Mouse (Mus musculus) testis, adult 2 months (tissue): Measurements from ENCODE around the gene Zkscan17. TPM values are rescaled to one million over a fixed set of nuclear protein-coding genes. Genes with fewer than 3 reads are reported as not detected.

Source experiments
- H3K27ac ChIP-seq: fragments of 200-500 bp; 2 replicates; pipeline ENCODE4 v1.5.1; 2012; ENCODE audit warnings: low read depth, low read length; ENCODE audit not compliant: control insufficient read depth, insufficient read depth
- H3K27me3 ChIP-seq: fragments of 200-500 bp; 2 replicates; pipeline ENCODE4 v1.6.1; 2012; ENCODE audit warnings: mild to moderate bottlenecking, low read length, moderate library complexity; ENCODE audit not compliant: control insufficient read depth, insufficient read depth
- H3K36me3 ChIP-seq: fragments of 200-500 bp; 2 replicates; pipeline ENCODE4 v1.6.1; 2012; ENCODE audit warnings: mild to moderate bottlenecking, low read length; ENCODE audit not compliant: control insufficient read depth, insufficient read depth
- H3K4me1 ChIP-seq: fragments of 200-500 bp; 2 replicates; pipeline ENCODE4 v1.6.1; 2012; ENCODE audit warnings: low read length; ENCODE audit not compliant: control insufficient read depth, insufficient read depth
- H3K4me3 ChIP-seq: fragments of 200-500 bp; 2 replicates; pipeline ENCODE4 v1.5.1; 2012; ENCODE audit warnings: low read depth, mild to moderate bottlenecking, low read length, moderate library complexity, mixed read lengths; ENCODE audit not compliant: control insufficient read depth
- CTCF ChIP-seq: fragments of 200-500 bp; IDR thresholded peaks from 2 replicates; pipeline ENCODE4 v1.5.1; 2012; ENCODE audit warnings: low read depth, mild to moderate bottlenecking, inconsistent platforms, low read length, moderate library complexity; ENCODE audit not compliant: control insufficient read depth, insufficient read depth, insufficient replicate concordance
- POLR2A ChIP-seq: fragments of 200-500 bp; IDR thresholded peaks from 2 replicates; pipeline ENCODE4 v1.6.1; 2012; ENCODE audit warnings: low read depth, mild to moderate bottlenecking, inconsistent platforms, low read length, moderate library complexity; ENCODE audit not compliant: control insufficient read depth
- polyA plus RNA-seq: library from polyadenylated mRNA; depleted of rRNA; stranded (reverse); fragments of >200 nt; gene quantifications from 2 replicates; pipeline ENCODE4 v1.2.3, GENCODE M21; 2012

Zkscan17 gene
- polyA plus RNA-seq, 1 experiment, result 75.9 TPM

DNA sequence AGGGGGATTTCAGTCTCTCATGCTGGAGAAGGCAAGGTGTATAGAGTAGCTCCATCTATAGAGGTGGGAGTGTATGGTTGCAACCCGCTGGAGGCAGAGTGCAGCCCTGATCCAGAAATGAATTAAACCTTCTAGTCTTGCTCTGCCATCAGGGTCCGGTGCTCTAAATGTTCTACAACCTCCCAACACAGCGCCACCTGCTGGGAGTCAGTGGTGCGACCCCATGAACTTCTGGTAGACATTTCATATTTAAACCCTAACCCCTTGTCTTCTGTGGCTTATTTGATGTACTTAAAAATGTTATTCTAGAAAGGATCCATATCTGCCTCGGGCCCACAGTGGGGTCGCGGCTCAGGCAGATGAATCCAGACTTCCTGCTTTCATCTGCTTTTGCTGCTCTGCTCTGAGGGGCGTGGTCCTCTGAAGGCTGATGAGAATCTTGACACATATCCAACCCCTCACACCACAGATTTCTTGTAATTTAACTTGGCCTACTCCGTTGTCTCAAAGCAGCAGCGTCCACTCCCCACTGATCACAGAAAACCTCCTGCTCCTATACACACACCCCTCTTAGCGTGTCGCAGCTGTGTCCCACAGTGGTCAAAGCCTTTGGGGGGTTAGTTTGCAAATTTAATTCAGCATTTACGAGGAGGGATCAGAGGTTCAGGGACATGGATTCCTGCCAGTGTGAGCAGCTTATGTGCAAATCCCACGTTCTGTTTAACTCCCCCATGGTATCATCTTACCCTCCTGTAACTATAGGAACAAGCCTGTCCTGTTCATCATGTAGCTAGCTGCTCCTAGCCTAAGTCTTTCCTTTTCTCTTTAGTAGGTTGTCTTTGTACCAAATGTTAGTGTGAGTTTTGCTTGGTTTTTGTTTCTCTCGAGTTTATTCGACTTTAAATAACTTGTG lies 10.9 kb upstream of the Zkscan17 start:
- TF ChIP-seq CTCF (peak; percentile 92; the same call in 1 of the 2 replicates), POLR2A (no peak)
- Histone ChIP-seq H3K4me1 (peaks cover 10% of the 10 kb centered on the region), H3K27me3 (no peaks in the 10 kb centered on the region), H3K27ac (no peak overlapping the region), H3K4me3 (no peak overlapping the region), H3K36me3 (no peaks in the 10 kb centered on the region)

DNA sequence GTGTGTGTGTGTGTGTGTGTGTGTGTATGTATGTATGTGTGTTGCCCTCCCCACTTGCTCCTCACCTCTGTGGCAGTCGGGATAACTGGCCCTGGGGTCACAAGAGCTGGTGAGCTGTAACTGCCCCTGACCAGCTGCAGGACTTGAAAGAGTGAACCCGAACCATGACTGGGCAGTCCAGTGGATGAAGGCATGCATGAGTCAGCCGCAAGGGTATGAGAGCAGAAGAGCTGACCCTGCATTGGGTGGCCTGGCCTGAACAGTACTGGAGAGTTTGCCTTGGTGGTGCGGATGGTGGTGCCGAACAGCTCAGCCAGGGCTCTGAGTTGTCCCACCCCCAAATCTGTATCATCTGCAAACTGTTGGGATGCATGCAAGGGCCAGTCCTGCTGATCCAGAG lies 5.0 kb upstream of the Zkscan17 start:
- H3K27me3 ChIP-seq, result no peaks in the 10 kb centered on the region
- no peaks in the 10 kb centered on the region for H3K36me3 ChIP-seq
- H3K4me1 ChIP-seq, result no peaks in the 10 kb centered on the region
- no peak overlapping the region for H3K4me3 ChIP-seq
- no peak overlapping the region for H3K27ac ChIP-seq
- TF ChIP-seq CTCF, result no peak
- no peak for TF ChIP-seq POLR2A

DNA sequence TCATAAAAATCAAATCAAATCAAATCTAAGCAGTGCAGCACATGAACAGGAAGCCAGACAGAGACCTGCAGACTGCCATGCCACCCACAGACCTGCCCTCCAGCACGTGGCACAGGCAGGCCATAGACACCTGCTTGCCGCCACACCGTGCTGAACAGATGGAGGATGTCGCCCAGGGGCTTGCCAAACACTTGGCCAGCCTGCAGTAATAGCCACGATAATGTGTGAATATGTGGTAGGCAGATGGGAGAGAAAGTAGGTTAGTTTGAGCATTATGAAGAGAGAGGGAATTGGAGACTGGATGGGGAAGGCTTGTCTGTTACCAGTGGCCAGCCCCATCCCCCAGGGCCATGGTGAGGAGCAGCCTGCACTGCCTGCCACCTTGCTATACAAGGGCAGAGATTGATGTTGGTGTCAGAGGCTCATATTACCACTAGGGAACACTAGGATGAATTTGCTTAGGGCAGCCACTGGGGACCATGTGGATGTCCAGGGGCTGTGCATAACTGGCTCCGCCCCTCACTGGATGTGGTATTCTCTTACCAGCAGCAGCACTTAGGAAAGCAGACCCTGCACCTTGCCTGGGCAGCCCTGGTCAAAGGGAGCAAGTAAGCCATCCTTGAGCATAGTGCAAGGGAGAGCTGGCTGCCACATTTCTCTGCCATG lies 4.5 kb upstream of the Zkscan17 start:
- H3K27me3 ChIP-seq, result no peaks in the 10 kb centered on the region
- no peak overlapping the region for H3K27ac ChIP-seq
- H3K4me3 ChIP-seq, result no peak overlapping the region
- TF ChIP-seq CTCF (no peak), POLR2A (no peak)
- H3K36me3 ChIP-seq, result no peaks in the 10 kb centered on the region
- no peaks in the 10 kb centered on the region for H3K4me1 ChIP-seq

DNA sequence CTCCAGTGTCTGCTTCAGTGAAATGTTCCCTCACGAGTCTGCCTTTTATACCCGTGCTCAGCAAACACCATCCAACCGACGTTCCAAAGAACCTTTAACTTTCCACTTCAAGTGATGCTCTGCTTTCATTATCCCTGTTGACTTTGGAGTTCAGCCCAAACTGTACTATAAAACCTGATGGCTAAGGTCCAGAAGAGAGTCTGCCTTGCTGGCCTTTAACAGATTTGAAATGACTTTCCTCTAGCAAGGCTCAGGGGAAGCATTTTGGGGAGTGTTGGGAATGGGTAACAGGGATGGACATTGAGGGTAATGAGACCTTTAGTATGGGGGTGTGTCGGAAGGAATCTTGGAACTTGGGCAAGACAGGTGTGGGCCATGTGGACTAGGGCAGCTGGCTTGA lies 3.7 kb upstream of the Zkscan17 start:
- Histone ChIP-seq H3K27ac (no peak overlapping the region), H3K4me3 (no peak overlapping the region), H3K36me3 (no peaks in the 10 kb centered on the region), H3K4me1 (no peaks in the 10 kb centered on the region), H3K27me3 (no peaks in the 10 kb centered on the region)
- TF ChIP-seq CTCF, result no peak
- TF ChIP-seq POLR2A, result no peak

DNA sequence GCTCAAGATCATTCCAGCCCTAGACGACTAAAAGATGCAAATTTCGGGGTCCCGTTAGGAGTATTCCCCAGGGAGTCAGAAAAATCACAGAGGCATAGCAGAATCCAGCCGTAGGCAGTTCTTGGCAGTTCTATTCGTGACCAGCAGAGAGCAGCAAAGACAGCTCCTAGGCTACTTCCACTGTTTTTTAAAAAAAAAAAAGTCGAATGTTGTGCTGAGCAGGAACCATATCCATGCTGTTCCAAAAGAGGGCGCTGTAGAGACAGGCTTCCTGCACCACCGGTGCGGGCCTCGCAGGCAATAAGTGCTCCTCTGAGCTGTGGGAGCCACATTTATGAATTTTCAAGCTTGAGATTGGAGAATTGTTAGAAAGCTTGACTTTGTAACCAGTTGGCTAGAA lies 1.3 kb downstream of the Zkscan17 start:
- no peaks in the 10 kb centered on the region for H3K36me3 ChIP-seq

DNA sequence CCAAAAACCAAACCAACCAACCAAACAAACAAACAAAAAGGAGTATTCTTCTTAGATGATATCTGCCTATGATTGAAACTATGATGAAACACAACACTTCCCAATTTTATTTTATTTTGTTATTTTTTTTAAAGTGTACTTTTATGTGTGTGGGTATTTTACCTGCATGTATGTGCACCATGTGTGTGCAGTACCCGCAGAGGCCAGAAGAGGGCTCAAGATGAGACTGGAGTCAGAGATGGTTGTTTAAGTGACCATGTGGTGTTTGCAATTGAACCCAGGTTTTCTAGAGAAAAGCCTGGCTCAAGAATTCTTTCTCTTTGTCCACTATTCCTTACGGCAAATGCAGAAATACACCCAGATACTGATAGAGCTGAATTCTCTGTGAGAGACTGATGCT lies 2.4 kb downstream of the Zkscan17 start:
- no peak overlapping the region for H3K27ac ChIP-seq
- no peaks in the 10 kb centered on the region for H3K27me3 ChIP-seq
- no peaks in the 10 kb centered on the region for H3K36me3 ChIP-seq
- H3K4me3 ChIP-seq, result no peak overlapping the region
- TF ChIP-seq POLR2A, result no peak
- no peak for TF ChIP-seq CTCF
- no peaks in the 10 kb centered on the region; the same call in 1 of the 2 replicates for H3K4me1 ChIP-seq

More for the DNA sequence above, 1.3 kb downstream of the Zkscan17 start:
- TF ChIP-seq POLR2A, result no peak
- TF ChIP-seq CTCF, result peak; percentile 84; the same call in 1 of the 2 replicates
- no peak overlapping the region for H3K27ac ChIP-seq
- H3K4me1 ChIP-seq, result no peaks in the 10 kb centered on the region; the same call in 1 of the 2 replicates
- no peaks in the 10 kb centered on the region for H3K27me3 ChIP-seq
- H3K4me3 ChIP-seq, result no peak overlapping the region
